Mouse (Mus musculus) urinary bladder, postnatal 4 days (tissue): ENCODE data around the gene Lgr4.
A peak's percentile ranks its signal among the peaks of the same experiment; 100 is the strongest.

Experiments used
- DNase-seq, 2 experiments: peaks; one replicate each; pipeline ENCODE4 v3.0.0; 2021 to 2022; ENCODE audit warnings: low spot score in 2 of 2

Lgr4 gene

DNA sequence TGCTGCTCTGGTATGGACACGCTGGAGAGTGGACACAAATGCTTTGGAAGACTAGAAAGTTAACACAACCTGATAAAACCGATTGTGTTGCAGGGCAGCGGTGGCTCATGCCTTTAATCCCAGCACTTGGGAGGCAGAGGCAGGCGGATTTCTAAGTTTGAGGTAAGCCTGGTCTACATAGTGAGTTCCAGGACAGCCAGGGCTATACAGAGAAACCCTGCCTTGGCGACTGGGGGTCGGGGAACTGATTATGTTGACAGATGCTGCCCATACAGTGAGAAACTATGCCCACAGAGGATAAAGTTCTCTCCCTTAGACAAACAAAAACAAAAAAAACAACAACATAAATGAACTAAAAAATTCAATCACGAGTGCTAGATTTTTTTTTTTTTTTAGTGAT is 99.6 kb downstream of the Lgr4 start:
- no peak for DNase-seq

- peak; percentile 86 to 91 for DNase-seq
Measured at GRCm38 (mm10) chr2:110017616-110018505, 100.4 kb downstream of the Lgr4 start, which contains the start of gene Ccdc34. TSS of gene Ccdc34 (plus strand) at chr2:110017817.

GRCm38 (mm10) chr2:110019656-110020055 is 102.2 kb downstream of the Lgr4 start:
- DNase-seq, result no peak

DNA sequence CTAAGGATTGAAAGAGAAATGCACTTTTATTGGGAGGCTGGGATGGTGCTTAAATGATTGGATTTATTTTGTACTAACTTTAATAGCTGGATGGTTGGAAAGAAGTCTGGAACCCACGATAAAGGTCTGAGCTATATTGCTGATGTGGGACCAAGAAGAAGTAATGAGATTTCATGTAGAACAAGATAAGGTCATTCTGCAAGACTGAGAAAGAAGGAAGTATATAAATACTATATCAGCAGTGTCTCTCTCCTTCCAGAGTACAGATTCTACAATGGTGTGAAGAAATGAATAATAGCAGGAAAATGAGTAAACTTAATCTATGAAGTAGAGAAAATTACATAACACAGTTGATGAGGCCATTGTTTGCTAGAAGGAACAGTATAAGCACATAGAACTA is 103.0 kb downstream of the Lgr4 start:
- DNase-seq, result no peak

DNA sequence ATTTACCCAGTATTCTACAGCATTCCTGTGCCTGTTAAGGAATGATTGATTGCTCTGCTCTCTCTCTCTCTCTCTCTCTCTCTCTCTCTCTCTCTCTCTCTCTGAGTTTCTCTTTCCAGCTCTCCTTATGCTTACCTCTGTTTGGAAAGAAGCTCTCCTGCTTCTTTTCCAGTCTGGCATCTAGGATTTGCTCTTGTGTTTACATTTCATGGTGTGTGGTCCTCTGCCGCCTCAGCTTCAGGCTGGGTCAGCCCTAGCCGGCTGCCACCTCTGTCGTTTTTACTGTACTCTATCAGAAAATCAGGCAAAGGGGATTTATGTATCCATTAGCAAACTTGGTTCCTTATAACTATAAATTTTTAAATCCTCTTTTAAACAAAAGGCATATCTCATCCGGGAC is 118.8 kb downstream of the Lgr4 start:
- DNase-seq, result no peak

GRCm38 (mm10) chr2:110036665-110037064 is 119.2 kb downstream of the Lgr4 start:
- DNase-seq, result no peak

DNA sequence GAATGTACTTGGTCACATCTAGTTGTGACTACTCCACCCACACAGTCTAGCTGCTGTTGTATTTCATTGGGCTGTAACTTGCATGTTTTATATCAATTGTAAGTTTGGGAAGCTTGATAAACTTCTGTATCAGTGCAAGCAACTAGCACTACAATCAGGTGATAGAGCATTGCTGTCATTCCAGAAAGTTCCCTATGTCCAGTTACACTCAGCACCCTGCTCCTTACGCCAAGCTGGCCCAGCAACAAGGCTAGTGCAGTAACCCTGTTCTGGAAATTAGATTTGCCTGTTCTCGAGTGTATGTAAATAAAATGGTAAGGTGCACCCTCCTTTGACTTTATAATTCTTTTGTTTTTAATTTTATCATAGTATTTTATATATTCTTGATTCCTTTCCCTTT is 119.8 kb downstream of the Lgr4 start:
- no peak for DNase-seq

- DNase-seq, result no peak
Measured at GRCm38 (mm10) chr2:110038341-110038740, 120.9 kb downstream of the Lgr4 start.

- DNase-seq, result no peak
Measured at GRCm38 (mm10) chr2:110042861-110043760, 125.7 kb downstream of the Lgr4 start.

GRCm38 (mm10) chr2:110058424-110058823 is 141.0 kb downstream of the Lgr4 start:
- DNase-seq, result no peak

- DNase-seq, result no peak
Measured at GRCm38 (mm10) chr2:110063131-110063530, 145.7 kb downstream of the Lgr4 start.
